Mouse (Mus musculus): ENCODE measurements around the gene Myof. TPM values are rescaled to one million over a fixed set of nuclear protein-coding genes. Genes with fewer than 3 reads are reported as not detected.

Gene Myof
- polyA plus RNA-seq, 1 experiment = 7.1 TPM

DNA sequence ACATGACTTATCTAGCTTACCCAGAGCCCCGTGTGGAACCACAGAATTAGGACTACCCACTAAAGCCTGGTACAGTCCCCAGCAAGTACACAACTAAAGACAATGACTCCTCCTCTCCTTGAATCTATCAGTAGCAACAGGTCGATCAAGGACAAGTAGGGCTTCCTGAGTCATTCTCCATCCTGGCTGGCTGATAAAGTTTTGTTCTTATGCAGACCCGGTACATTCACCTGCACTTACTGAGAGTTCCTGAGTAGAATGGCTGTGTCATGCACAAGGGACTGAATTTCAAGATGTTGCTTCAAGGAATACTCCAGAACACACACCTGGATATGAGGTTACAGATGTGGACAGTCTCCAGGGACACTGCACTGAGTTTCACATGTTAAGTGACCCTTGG lies 1.8 kb upstream of the Myof start:
- no peak for DNase-seq (ENCODE audit: extremely low spot score in 1 of 2, low spot score in 1 of 2)

DNA sequence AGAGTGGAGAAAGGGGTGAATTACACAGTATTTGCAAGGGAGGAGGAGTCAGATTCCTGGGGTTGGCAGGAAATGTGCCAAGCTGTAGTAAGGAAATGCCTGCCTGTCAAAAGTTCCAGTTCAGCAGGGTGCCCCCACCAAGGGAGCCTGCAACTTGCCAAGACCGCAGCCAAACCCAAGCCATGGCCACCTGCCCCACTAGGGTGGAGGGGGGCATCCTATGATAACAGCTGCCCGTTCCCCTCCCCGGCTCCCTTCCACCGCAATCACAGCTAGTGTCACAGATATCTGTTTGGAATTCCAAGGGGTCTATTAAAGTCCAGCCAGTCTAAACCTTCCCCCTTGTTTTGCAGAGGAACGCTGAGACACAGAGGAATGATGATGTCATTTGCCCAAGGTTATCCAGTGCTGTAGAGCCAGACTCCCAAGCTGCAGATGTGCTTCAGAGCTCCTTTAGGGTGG lies 1.1 kb downstream of the Myof start:
- DNase-seq (ENCODE audit: extremely low spot score in 1 of 2, low spot score in 1 of 2) = no peak

- DNase-seq (ENCODE audit: extremely low spot score in 1 of 2, low spot score in 1 of 2) = no peak
Observed at GRCm38 (mm10) chr19:38038267-38038666, 5.1 kb downstream of the Myof start.

DNA sequence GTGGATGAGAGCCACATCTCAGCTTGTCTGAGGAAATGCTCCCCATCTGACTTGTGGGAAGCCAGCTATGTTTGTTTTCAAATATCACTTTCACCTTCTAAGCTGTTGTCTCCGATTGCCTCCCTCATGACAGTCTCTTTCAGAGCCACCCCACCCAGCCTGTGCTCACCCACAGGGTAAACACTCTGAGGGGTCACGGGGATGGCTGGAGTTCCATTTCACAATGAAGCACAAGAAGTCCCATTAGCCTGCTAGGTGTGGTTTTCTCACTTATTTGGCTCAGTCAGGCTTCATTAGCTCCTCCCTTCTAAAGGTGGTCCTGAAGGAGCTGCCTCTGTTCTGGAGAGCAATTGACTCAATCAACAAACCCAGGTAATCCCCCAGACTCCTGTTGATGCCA lies 7.6 kb downstream of the Myof start:
- DNase-seq (ENCODE audit: extremely low spot score in 1 of 2, low spot score in 1 of 2) = no peak

- DNase-seq (ENCODE audit: extremely low spot score in 1 of 2, low spot score in 1 of 2) = no peak
Observed at GRCm38 (mm10) chr19:38034696-38035095, 8.7 kb downstream of the Myof start.

GRCm38 (mm10) chr19:38033735-38034057 lies 9.7 kb downstream of the Myof start:
- DNase-seq (ENCODE audit: extremely low spot score in 1 of 2, low spot score in 1 of 2) = no peak

- no peak for DNase-seq (ENCODE audit: extremely low spot score in 1 of 2, low spot score in 1 of 2)
Observed at GRCm38 (mm10) chr19:38032993-38033734, 10.2 kb downstream of the Myof start.

- DNase-seq (ENCODE audit: extremely low spot score in 1 of 2, low spot score in 1 of 2) = no peak
Observed at GRCm38 (mm10) chr19:38031144-38031543, 12.2 kb downstream of the Myof start.

DNA sequence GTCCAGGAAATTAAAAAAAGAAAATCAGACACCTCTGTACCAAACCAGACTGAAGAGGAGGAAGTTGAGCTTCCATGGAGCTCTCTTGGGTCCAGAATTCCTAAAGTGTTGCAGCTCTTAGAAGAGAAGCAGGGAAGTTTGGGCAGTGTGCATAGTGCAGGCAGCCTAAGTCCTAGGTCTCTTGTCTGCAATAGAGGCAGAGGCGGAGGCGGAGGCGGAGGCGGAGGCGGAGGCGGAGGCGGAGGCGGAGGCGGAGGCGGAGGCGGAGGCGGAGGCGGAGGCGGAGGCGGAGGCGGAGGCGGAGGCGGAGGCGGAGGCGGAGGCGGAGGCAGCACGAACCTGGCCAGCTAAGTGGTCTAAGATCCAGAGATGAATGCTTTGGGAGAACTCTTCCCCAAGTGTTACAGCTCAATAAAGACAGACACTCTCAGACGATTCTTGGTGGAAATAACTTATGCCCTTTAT lies 12.7 kb downstream of the Myof start:
- DNase-seq (ENCODE audit: extremely low spot score in 1 of 2, low spot score in 1 of 2) = peak in 1 of 2 experiments; percentile 19

DNA sequence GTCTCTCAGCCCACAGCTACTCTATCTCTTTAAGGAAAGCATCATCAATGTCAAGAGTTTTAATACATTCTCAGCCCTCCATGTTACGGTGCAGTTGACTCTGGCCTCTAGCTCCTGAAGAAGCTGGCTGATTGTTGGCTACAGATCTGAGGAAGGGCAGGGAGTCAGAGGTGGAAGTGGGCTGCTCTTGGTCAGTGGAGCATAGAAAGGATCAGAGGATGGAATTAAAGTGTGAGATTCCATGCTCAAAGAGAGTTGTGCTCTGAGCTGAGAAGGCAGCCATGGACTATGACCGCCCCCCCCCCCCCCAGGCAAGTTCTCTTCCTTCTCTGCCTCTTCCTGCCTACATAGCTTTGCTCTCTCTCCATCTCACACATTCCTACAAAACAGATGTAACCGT lies 13.5 kb downstream of the Myof start:
- DNase-seq (ENCODE audit: extremely low spot score in 1 of 2, low spot score in 1 of 2) = no peak

GRCm38 (mm10) chr19:38029292-38029691 lies 14.1 kb downstream of the Myof start:
- no peak for DNase-seq (ENCODE audit: extremely low spot score in 1 of 2, low spot score in 1 of 2)

GRCm38 (mm10) chr19:38027881-38028521 lies 15.4 kb downstream of the Myof start:
- no peak for DNase-seq (ENCODE audit: extremely low spot score in 1 of 2, low spot score in 1 of 2)

- no peak for DNase-seq (ENCODE audit: extremely low spot score in 1 of 2, low spot score in 1 of 2)
Observed at GRCm38 (mm10) chr19:38027389-38027788, 16.0 kb downstream of the Myof start.

GRCm38 (mm10) chr19:38026211-38026624 lies 17.2 kb downstream of the Myof start:
- no peak for DNase-seq (ENCODE audit: extremely low spot score in 1 of 2, low spot score in 1 of 2)

- no peak for DNase-seq (ENCODE audit: extremely low spot score in 1 of 2, low spot score in 1 of 2)
Observed at GRCm38 (mm10) chr19:38025254-38026041, 17.9 kb downstream of the Myof start.

DNA sequence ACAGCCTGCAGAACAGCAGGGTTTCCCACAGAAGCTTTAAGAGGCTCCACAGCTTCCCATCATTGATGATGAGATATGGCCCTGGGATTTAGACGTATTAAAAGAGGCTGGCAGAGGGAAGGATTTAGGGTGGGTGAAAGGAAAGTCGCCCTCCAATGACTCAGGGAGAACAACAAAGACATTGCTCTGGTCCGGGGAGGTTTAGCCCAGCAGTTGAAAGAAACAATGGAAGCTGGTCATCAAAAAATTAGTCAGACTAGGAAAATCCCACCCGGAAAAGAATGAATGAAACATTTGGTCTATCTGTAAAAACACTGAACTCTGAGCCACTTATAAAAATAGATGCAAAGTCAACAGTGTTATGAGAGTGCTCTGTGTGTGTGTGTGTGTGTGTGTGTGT lies 19.8 kb downstream of the Myof start:
- DNase-seq (ENCODE audit: extremely low spot score in 1 of 2, low spot score in 1 of 2) = no peak

DNA sequence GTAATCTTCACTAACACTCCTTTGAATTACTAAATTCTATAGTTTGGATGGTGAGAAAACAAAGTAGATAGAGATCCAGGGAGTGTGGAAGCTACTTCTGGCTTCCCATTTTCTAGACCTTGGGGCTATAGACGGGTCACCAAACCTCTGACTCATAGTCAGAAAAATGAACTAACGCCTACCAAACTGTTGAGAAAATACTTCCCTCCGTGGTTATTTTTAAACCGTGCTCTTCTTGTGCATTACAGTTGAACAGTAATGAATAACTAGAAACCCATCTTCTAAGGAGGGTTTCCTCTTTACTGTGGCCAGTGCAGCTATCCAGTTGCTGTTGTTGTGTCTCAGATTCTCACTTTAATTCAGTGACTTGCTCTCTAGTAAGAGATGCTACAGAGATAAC lies 20.7 kb downstream of the Myof start:
- no peak for DNase-seq (ENCODE audit: extremely low spot score in 1 of 2, low spot score in 1 of 2)

GRCm38 (mm10) chr19:38015873-38016254 lies 27.5 kb downstream of the Myof start:
- no peak for DNase-seq (ENCODE audit: extremely low spot score in 1 of 2, low spot score in 1 of 2)

DNA sequence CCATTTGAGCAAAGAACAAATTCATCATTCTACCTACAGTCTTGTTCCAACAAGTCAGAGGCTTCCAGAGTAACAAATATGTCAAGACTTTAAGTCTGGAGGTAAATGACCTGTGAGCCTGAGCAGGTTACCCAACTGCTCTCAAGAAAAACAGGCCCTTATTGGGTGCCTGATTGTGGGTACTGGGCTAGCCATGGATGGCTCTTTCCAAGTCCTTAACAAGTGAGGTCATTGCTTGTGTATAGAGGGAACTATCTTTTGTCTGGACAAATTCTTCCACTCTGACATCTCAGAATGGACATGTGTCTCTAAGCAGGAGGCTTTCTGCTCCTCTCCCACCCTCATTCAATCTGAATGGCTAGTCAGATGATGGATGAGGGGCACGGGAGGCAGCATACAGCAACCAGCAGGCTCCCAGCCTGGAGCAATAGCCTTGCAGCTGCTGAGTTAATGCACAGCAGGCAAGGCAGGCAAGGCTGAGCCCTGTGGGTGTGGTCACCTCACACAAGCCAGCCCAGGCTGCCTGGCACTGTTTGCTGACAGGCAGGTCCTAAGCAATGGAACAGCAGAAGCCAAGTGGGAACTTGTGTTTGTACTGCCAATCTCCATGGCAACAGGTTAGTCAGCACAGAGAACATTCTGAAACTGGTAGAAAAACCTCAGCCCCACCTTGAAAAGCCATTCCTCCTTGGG lies 28.1 kb downstream of the Myof start:
- DNase-seq (ENCODE audit: extremely low spot score in 1 of 2, low spot score in 1 of 2) = peak; percentile 72 to 74

DNA sequence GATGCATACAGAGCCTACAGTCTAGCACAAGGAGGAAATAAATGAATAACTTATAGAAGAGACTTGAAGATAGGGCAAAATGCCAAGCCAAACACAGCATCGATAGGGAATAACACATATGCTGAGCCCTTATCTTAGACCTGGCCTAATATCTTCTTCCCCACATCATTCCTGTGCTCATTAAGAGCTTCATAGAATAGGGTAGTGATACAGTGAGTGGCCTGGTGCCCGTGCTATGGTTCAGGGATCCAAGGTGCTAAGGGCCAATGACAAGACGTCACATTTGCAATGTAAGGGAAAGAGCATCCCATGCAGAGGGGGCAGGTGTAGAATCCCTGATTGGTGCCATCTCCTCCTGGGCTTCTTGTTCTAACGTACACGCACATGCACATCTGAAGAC lies 28.9 kb downstream of the Myof start:
- DNase-seq (ENCODE audit: extremely low spot score in 1 of 2, low spot score in 1 of 2) = no peak

DNA sequence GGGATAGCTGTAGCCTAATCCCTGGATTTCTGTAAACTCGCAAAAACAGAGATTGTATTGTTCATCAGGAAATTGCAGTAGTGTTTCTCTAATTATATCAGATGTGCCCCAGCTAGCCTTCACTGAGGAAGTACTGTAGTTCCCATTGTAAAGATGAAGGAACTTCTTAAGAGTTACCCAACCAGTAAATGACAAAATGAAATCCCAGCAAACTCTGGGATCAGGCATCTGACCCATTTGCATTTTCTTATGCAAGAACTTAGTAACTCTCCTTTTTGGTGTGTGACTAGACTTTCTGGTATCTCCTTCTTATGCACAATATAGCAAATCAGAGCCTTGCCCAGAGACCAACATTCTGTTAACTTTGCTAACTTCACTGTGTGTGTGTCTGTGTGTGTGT lies 32.0 kb downstream of the Myof start:
- DNase-seq (ENCODE audit: extremely low spot score in 1 of 2, low spot score in 1 of 2) = no peak
